Mouse (Mus musculus) layer of hippocampus, adult 11-12 months (tissue): Measurements from ENCODE around the gene Nucks1.
"Not testable (repeated sequence)": the region's sequence is repeated elsewhere in the genome, so short reads cannot be mapped to it uniquely, and the experiment has no call there.

Experiments used
- DNase-seq: peaks from one replicate; pipeline ENCODE4 v3.0.0; 2022; ENCODE audit warnings: low spot score

Nucks1 gene

GRCm38 (mm10) chr1:131910001-131910648 is at the start of gene Nucks1:
Gene Nucks1, plus strand, starts transcription at chr1:131910534.
- DNase-seq = peak; percentile 99

GRCm38 (mm10) chr1:131861811-131862210 is 48.5 kb upstream of the Nucks1 start:
- no peak for DNase-seq

GRCm38 (mm10) chr1:131865596-131865995 is 44.7 kb upstream of the Nucks1 start:
- DNase-seq = no peak

GRCm38 (mm10) chr1:131866304-131866999 is 43.9 kb upstream of the Nucks1 start:
- no peak for DNase-seq

- peak; percentile 92 for DNase-seq
Measured at GRCm38 (mm10) chr1:131867093-131867945, 43.0 kb upstream of the Nucks1 start, which contains the start of gene Rab29. Gene Rab29, plus strand, starts transcription at chr1:131867224.

GRCm38 (mm10) chr1:131867946-131868290 is 42.4 kb upstream of the Nucks1 start:
- DNase-seq = no peak

- DNase-seq = no peak
Measured at GRCm38 (mm10) chr1:131869561-131869960, 40.8 kb upstream of the Nucks1 start.

- DNase-seq = no peak
Measured at GRCm38 (mm10) chr1:131872856-131873255, 37.5 kb upstream of the Nucks1 start.

- DNase-seq = no peak
Measured at GRCm38 (mm10) chr1:131879816-131880215, 30.5 kb upstream of the Nucks1 start.

- DNase-seq = no peak
Measured at GRCm38 (mm10) chr1:131882787-131883186, 27.5 kb upstream of the Nucks1 start.

GRCm38 (mm10) chr1:131886173-131886572 is 24.2 kb upstream of the Nucks1 start:
- no peak for DNase-seq

GRCm38 (mm10) chr1:131886641-131887040 is 23.7 kb upstream of the Nucks1 start:
- DNase-seq = no peak

GRCm38 (mm10) chr1:131890043-131890658 is 20.2 kb upstream of the Nucks1 start:
- no peak for DNase-seq

GRCm38 (mm10) chr1:131891436-131891835 is 18.9 kb upstream of the Nucks1 start:
- no peak for DNase-seq

- no peak for DNase-seq
Measured at GRCm38 (mm10) chr1:131902679-131903078, 7.7 kb upstream of the Nucks1 start.

GRCm38 (mm10) chr1:131903251-131903650 is 7.1 kb upstream of the Nucks1 start:
- no peak for DNase-seq

- no peak for DNase-seq
Measured at GRCm38 (mm10) chr1:131905497-131905896, 4.8 kb upstream of the Nucks1 start.

GRCm38 (mm10) chr1:131908456-131908855 is 1.9 kb upstream of the Nucks1 start:
- DNase-seq = no peak

GRCm38 (mm10) chr1:131909236-131909635 is 1.1 kb upstream of the Nucks1 start:
- not testable (repeated sequence) for DNase-seq

GRCm38 (mm10) chr1:131910674-131911558 is 582 bp downstream of the Nucks1 start:
- DNase-seq = peak; percentile 64

GRCm38 (mm10) chr1:131917634-131918033 is 7.3 kb downstream of the Nucks1 start:
- no peak for DNase-seq
